Mouse (Mus musculus) liver, embryonic 14 days (tissue): ENCODE measurements around the gene Senp7. TPM values are rescaled to one million over a fixed set of nuclear protein-coding genes. Genes with fewer than 3 reads are reported as not detected.

Experiments used
- polyA plus RNA-seq: library from polyadenylated mRNA; depleted of rRNA; stranded (reverse); fragments of >200 nt; gene quantifications from 2 replicates; pipeline ENCODE4 v1.2.3, GENCODE M21; 2012; rRNA removed

The Senp7 gene
- 9.1 and 10.0 TPM in 2 replicates for polyA plus RNA-seq

GRCm38 (mm10) chr16:56048038-56048437 lies at the start of gene Senp7:
Gene Senp7 (plus strand): TSS chr16:56048338.

GRCm38 (mm10) chr16:56029661-56030082 lies 18.5 kb upstream of the Senp7 start, which contains the start of gene Pcnp:
Gene Pcnp (minus strand): TSS chr16:56029739.

GRCm38 (mm10) chr16:56037138-56038010 lies 10.8 kb upstream of the Senp7 start, which contains the start of gene Trmt10c:
Gene Trmt10c (minus strand): TSS chr16:56037819.

GRCm38 (mm10) chr16:56204051-56204450 lies 155.9 kb downstream of the Senp7 start, which contains the start of gene Impg2:
Gene Impg2 (plus strand): TSS chr16:56204313.

Other genes with a start within 250 kb of the Senp7 start
- gene Nfkbiz, start 209.4 kb upstream of the Senp7 start, polyA plus RNA-seq, result 2.6 and 2.8 TPM in 2 replicates
- gene Nxpe3, start 153.1 kb upstream of the Senp7 start, polyA plus RNA-seq, result 0.68 and 0.88 TPM in 2 replicates
- 2.1 and 2.8 TPM in 2 replicates for gene Cep97, start 113.5 kb upstream of the Senp7 start, polyA plus RNA-seq
- 500 and 567 TPM in 2 replicates for gene Rpl24, start 82.1 kb upstream of the Senp7 start, polyA plus RNA-seq
- 5.9 and 7.2 TPM in 2 replicates for gene Zbtb11, start 74.5 kb upstream of the Senp7 start, polyA plus RNA-seq
- 39.6 and 41.3 TPM in 2 replicates for gene Pcnp, start 18.6 kb upstream of the Senp7 start, polyA plus RNA-seq
- 7.7 TPM in 2 replicates for gene Trmt10c, start 10.5 kb upstream of the Senp7 start, polyA plus RNA-seq
- gene Impg2, start 156.0 kb downstream of the Senp7 start, polyA plus RNA-seq, result 0.17 and 0.28 TPM in 2 replicates